Mouse (Mus musculus) A20 (cell line): ENCODE measurements around the gene Ehbp1.

Experiments used
- DNase-seq: peaks from one replicate; pipeline ENCODE4 v3.0.0-alpha.2; 2011; ENCODE audit warnings: low read depth, low spot score

Gene Ehbp1

GRCm38 (mm10) chr11:22286371-22286872 is 55.7 kb downstream of the Ehbp1 start:
- no peak for DNase-seq

DNA sequence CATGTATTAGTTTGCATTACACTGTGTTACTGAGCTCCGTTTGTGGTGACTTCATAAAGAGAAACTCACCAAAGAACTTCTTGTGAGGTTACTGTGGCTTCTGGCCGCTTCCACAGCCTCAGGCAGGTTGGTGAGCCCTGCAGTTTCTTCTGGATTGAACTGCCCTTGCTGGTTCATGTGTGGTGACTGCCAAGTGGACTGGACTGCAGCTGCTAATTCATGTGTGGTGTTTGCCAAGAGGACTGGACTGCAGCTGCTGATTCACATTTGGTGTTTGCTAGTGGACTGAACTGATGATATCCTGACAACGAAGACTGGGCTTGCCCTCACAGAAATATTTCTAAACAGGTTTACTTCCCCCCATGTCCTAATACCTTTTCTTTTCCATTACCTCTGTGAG is 65.4 kb downstream of the Ehbp1 start:
- no peak for DNase-seq

- DNase-seq, result no peak
Observed at GRCm38 (mm10) chr11:22274144-22274543, 67.9 kb downstream of the Ehbp1 start.

DNA sequence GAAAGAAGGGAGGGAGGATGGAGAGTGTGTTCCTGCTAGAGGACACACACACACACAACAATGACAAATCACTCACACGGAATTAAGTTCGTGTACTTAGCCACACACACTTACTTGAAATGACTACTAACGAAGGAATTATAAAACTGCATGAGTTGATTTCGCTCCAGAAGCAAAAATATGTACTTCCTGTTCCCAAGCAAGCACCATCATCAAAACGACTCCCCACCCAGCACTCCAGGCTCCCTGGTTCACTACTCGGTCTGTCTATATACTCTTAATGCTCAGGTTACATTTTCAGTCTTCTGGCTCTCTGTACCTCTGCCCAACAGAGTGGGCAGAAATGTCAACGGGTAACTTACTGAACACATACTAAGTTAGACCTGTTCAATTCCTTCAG is 68.7 kb downstream of the Ehbp1 start:
- DNase-seq, result no peak

- no peak for DNase-seq
Observed at GRCm38 (mm10) chr11:22271889-22272288, 70.2 kb downstream of the Ehbp1 start.

GRCm38 (mm10) chr11:22269643-22270042 is 72.4 kb downstream of the Ehbp1 start:
- no peak for DNase-seq

- no peak for DNase-seq
Observed at GRCm38 (mm10) chr11:22269173-22269572, 72.9 kb downstream of the Ehbp1 start.

DNA sequence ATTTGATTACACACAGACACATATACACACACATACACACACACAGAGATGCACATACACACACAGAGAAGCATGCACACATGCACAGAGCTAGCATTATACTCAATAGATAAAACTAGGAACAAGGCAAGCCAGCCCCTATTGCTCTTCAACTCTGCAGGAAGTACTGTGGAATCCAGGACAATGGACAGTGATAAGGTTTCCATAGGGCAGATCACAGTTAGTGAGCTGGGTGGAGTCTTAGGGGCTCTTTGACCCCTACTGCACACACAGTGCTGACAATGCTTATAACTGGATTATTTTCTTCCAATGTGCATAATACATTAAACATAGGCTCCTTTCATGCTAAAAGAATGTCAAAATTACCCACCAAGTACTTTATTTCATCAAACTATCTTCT is 75.1 kb downstream of the Ehbp1 start:
- DNase-seq, result no peak

DNA sequence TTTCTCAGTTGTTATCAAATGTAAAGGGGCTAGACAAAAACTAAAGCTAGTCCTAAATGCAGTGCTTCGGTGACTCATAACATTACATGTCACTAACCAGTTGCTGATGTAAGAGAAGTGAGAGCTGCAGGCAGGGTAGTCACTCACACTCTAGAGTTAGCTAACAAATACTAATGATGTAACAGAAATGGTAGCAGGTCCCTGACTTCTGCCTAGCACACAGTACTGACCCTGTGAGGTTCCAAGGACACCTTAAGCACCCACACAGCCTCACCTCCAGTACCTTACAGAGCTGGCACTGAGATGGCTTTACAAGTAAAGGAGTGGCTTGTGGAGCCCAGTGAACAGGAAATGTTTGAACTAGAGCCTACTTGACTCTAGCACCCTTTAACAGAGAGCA is 86.7 kb downstream of the Ehbp1 start:
- peak; percentile 57 for DNase-seq

GRCm38 (mm10) chr11:22249363-22249762 is 92.7 kb downstream of the Ehbp1 start:
- DNase-seq, result no peak

GRCm38 (mm10) chr11:22247736-22248135 is 94.4 kb downstream of the Ehbp1 start:
- DNase-seq, result no peak

DNA sequence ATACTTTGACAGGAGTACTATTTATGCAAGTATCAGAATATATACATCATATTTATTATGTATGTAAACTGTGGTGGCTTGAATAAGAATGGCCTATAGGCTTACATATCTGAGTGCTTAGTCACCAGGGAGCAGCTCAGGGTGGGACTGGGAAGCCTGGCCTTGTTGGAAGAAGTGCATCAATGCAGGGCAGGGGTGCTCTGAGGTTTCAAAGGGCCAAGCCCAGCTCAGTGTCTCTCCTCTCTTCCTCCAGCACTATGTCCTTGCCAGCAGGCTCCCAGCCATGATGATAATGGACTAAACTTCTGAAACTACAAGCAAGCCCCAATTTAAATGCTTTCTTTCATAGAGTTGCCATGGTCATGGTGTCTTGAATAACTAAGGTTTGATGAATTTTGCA is 95.0 kb downstream of the Ehbp1 start:
- no peak for DNase-seq

- DNase-seq, result no peak
Observed at GRCm38 (mm10) chr11:22235558-22235957, 106.5 kb downstream of the Ehbp1 start.

- peak; percentile 49 for DNase-seq
Observed at GRCm38 (mm10) chr11:22234739-22235138, 107.4 kb downstream of the Ehbp1 start.

- DNase-seq, result no peak
Observed at GRCm38 (mm10) chr11:22230906-22231305, 111.2 kb downstream of the Ehbp1 start.

DNA sequence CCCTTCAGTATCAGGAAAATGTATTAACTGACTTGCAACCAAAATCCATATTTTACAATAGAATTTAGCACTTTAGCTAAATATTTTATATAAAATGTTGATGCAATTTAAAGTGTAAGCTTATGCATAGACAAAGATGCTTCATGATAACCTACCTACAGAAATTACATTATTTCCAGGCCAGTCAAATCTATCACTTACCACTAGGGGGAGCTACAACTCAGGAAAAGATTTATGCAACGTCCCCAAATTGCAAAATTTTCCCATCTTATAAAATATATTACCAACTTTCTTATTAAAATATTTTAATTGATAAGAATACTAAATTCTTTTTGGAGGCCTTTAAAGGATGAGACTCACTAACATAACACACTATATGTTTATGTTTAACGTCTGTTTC is 116.5 kb downstream of the Ehbp1 start:
- peak; percentile 41 for DNase-seq

GRCm38 (mm10) chr11:22218222-22218621 is 123.9 kb downstream of the Ehbp1 start:
- DNase-seq, result peak; percentile 42

DNA sequence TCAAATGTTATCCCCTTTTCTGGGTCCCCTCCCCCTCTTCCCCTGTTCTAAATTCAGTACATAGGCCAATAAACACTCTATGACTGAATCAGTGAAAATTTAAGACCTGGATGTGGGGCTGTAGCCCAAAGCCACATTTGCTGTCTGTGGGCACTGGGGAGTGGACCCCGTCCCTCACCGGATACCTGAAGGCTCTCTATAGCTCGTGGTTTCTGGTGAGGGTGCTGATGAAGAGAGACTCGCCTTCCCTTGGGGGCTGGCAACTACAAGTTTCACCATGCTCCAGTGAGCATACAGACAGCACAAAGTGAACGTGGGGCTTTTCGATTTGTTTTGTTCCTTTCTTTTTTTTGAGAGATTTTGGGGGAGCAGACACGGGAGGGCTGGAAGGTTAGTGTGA is 125.2 kb downstream of the Ehbp1 start:
- peak; percentile 62 for DNase-seq

- DNase-seq, result no peak
Observed at GRCm38 (mm10) chr11:22206611-22207010, 135.5 kb downstream of the Ehbp1 start.

GRCm38 (mm10) chr11:22206191-22206590 is 135.9 kb downstream of the Ehbp1 start:
- no peak for DNase-seq

DNA sequence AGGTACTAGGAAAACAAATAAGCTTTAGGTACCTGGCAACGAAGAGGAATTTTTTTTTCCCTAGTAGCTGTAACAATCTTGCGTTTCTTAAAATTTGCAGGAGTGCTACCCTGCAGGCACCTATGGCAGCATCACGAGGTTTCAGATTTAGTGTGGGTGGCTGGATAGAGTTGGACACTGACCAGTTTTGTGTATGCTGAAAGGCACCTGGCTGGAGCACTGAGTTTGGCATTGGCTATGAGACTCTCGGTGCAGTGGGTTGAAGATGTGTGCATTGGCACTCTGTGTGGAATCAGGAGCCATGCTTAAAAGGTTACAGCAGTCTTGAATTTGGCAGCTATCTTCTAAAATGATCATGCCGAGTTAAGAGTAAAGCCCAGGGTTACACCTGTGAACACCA is 138.7 kb downstream of the Ehbp1 start:
- DNase-seq, result no peak

DNA sequence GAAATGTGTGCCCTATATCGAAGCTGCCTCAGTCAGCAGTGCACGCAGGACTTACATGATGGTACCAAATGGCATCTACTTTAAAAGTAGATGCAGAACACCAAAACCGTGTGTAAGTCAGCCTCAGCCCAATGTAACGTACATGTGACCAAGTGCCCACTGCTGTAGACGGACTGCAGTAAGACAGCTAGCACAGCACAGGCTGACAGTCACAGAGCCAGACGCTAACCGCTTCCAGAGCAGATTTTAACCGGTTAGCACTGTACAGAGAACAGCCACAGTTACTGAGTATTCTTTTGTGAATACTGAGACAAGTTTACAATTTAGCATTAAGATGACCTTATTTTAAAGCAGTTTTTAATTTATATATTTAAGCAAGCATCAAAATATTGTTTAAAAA is 141.0 kb downstream of the Ehbp1 start:
- DNase-seq, result no peak

DNA sequence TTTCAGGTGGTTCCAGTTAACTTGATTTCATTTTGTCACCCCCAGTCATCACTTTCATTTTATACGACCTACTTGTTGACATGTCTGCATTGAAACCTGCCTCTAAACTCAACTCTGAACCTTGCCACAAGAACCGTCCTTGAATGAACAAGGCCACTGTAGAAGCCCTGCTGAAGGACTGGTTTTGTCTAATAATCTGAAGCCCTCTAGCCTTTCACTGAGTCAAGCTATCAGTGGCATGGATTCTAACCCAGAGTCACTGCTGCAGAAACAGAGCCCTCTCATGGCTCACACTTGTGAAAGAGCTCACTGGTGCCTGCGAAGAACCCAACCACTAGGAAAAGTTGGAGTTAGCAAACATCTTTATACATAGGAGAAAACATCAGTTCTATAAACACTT is 142.2 kb downstream of the Ehbp1 start:
- no peak for DNase-seq

- no peak for DNase-seq
Observed at GRCm38 (mm10) chr11:22198406-22198805, 143.7 kb downstream of the Ehbp1 start.
